Mouse (Mus musculus): Measurements from ENCODE around the gene Vav2.

Vav2 gene

DNA sequence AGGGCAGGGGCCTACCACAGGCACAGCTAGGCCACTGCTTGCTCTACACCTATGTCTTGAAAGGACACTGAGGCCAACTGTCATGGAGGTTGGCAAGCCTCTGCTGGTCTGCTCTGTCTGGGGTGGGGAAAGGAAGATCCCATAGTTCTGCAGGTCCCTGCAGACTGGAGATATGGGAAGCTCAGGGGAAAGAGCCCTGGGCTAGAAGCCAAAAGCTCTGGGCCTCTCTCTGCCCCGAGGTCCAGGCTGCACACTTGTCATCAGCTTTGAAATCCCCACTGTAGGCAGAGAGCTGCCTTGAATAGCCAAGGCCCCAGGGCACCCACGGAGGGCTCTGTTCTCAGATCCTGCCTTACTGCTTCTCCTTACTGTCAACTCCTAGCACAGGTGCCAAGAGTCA lies 158.5 kb downstream of the Vav2 start:
- no peak for DNase-seq (ENCODE audit: low spot score in 2 of 2)

GRCm38 (mm10) chr2:27265819-27266218 lies 161.0 kb downstream of the Vav2 start:
- no peak for DNase-seq (ENCODE audit: low spot score in 2 of 2)

GRCm38 (mm10) chr2:27262984-27263383 lies 163.8 kb downstream of the Vav2 start:
- no peak for DNase-seq (ENCODE audit: low spot score in 2 of 2)

- no peak for DNase-seq (ENCODE audit: low spot score in 2 of 2)
Measured at GRCm38 (mm10) chr2:27251434-27251833, 175.4 kb downstream of the Vav2 start.

GRCm38 (mm10) chr2:27248211-27248610 lies 178.6 kb downstream of the Vav2 start, which contains the start of gene Sardh:
Sardh (minus strand) TSS chr2:27248337.
- no peak for DNase-seq (ENCODE audit: low spot score in 2 of 2)

- DNase-seq (ENCODE audit: low spot score in 2 of 2): no peak
Measured at GRCm38 (mm10) chr2:27247487-27247863, 179.4 kb downstream of the Vav2 start.

GRCm38 (mm10) chr2:27246712-27247486 lies 179.9 kb downstream of the Vav2 start:
- peak in 1 of 2 experiments; percentile 66 for DNase-seq (ENCODE audit: low spot score in 2 of 2)

- no peak for DNase-seq (ENCODE audit: low spot score in 2 of 2)
Measured at GRCm38 (mm10) chr2:27245947-27246346, 180.9 kb downstream of the Vav2 start.

DNA sequence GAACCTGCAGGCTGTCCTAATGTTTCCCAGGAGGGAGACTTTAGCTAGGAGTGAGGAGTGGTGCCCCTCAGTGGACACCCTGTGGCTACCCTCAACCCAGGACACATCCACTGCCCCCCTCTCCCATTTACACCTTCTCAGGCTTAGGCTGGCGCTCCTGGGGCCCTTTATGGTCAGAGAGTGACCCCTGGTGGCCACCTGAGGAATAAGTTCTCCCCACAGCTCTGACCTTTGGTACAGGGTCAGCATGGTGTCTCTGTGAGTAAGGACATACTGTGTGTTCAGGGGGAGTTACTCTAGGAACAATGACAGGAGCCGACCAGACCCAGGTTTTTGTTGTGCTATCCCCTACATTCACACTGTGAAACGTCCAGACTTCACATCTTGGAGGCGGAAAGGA lies 189.5 kb downstream of the Vav2 start:
- DNase-seq (ENCODE audit: low spot score in 2 of 2): peak; percentile 50 to 61

- DNase-seq (ENCODE audit: low spot score in 2 of 2): peak; percentile 72 to 80
Measured at GRCm38 (mm10) chr2:27235729-27236128, 191.1 kb downstream of the Vav2 start.

- DNase-seq (ENCODE audit: low spot score in 2 of 2): peak; percentile 61 to 75
Measured at GRCm38 (mm10) chr2:27232376-27232775, 194.5 kb downstream of the Vav2 start.

GRCm38 (mm10) chr2:27229481-27230105 lies 197.2 kb downstream of the Vav2 start:
- no peak for DNase-seq (ENCODE audit: low spot score in 2 of 2)

- no peak for DNase-seq (ENCODE audit: low spot score in 2 of 2)
Measured at GRCm38 (mm10) chr2:27228809-27229480, 197.9 kb downstream of the Vav2 start.

DNA sequence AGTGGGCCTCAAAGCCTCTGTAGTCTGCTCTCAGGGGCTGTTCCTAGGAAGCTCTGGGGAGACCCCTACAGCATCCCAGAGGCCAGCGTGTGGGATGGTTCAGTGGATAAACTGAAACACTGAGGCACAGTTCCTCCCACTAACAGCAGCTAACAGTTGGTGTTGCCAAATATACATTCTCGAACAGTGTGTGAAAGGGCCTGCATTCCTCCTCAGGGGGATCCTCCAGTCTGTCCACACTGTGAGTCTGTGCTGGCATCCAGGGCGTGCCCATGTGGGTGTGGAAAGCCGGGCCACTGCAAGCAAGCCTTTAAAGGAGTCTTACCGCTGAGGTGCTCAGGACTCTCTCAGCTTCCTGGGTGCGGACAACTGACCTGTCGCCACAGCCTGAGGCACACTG lies 200.3 kb downstream of the Vav2 start:
- DNase-seq (ENCODE audit: low spot score in 2 of 2): peak; percentile 49 to 70

DNA sequence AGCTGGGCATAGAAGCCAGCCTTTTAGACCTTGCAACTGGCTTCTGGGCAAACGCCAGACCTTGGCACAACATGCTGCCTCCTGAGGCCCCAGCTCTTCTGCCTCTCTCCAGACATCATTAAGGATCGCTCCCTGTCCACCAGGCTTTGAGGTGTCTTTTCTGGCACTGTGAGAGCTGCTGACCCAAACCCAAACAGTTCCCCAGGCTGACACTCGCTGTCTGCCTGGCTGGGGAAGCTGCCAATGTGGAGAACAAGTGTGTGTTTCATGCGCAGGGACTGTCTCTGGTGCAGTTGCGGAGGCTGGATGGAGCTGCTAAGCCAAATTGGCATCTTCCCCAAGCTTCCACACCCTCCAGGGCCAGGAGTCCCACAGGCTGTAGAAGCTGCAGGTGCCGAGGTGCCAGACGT lies 203.8 kb downstream of the Vav2 start:
- DNase-seq (ENCODE audit: low spot score in 2 of 2): peak; percentile 73 to 82

- no peak for DNase-seq (ENCODE audit: low spot score in 2 of 2)
Measured at GRCm38 (mm10) chr2:27218569-27218968, 208.3 kb downstream of the Vav2 start.

DNA sequence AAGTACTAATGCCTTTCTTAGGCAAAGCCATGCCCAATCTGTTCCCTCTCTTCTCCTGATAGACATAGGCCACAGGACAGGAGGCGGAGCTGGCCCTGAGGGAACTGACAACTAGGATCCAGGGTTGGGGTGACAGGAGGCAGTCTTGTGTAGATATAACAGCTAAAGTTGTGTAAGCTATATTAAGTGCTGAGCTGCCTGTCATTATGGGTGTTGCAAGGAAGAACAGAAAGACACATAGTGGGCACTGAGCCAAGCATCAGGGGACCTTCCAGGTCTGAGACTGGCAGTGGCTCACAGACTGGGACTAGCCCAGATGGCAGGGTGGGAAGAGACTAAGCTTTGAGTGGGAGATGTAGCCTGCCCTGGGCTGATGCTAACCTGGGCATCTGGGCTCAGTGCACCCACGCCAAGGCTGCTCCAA lies 208.7 kb downstream of the Vav2 start:
- peak in 1 of 2 experiments; percentile 40 for DNase-seq (ENCODE audit: low spot score in 2 of 2)

GRCm38 (mm10) chr2:27215537-27215936 lies 211.3 kb downstream of the Vav2 start:
- DNase-seq (ENCODE audit: low spot score in 2 of 2): no peak

Data from frontal cortex, postnatal 36 days (tissue).